Mouse (Mus musculus) 3T3-L1 (cell line): ENCODE measurements around the gene Palmd.

ENCODE experiments used
- DNase-seq: peaks from one replicate; pipeline ENCODE4 v3.0.0-alpha.2; 2015; ENCODE audit warnings: low read depth, low spot score

Gene Palmd

DNA sequence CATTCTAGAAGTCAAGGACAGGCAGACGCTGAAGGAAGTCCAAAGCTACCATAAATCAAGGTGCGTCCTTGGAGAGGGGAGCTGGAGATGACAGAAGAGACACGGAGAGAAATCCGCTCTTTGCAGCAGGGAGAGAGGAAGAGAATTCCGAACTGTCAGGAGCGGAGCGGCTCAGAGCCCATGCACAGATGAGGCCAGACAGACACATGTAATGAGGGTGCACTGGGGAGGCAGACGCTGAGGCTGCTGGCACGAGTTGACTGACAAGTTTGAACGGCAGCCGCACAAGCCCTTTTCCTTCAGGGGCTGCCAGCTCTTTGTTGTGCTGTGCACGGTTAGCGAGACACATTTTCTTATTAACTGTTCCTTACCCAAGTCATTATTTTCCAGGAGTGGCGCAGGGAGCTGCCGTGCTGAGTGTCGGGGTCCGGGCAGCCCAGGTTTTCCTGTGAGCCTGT lies at the start of gene Palmd:
Palmd (minus strand) TSS at position 448 of the 458 bp plus-strand sequence.
- DNase-seq: no peak

DNA sequence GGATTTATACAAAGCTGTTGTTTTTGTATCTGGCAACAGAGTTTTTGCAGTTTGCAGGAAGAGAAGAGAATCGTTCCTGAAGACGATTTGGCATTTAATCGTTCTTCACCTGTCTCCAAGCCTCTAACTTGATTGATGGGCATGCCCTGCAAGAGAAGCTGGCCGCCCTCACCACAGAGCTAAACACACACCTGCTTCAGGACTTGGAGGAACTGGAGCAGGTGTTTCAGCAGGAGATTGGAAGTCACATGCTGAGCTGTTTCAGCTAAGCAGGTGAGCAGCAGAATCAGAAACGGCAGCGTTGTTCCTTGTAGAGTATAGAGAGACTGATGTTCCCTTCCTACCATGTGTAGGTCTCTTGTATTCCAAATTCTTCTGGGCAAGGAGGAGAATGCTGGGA lies 41.4 kb upstream of the Palmd start:
- no peak for DNase-seq

DNA sequence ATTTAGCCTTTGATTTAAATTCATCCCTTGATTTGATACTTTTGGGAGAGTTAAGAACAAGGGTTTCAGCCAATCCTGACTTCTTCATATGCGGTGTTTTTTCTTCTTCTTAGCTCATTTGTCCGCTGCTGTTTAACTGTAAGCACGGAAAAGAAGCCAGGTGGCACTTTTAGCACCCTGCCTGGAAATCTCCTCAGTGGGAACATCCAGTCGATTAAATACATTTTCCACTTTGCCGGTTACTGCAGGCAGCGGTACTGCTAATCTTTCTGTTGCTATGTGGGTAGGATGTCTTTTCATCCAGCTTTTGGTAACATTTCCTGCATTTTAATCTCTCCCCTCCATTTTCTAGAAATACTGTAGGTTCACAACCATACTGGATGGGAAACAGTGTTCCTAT lies 38.6 kb upstream of the Palmd start:
- no peak for DNase-seq

DNA sequence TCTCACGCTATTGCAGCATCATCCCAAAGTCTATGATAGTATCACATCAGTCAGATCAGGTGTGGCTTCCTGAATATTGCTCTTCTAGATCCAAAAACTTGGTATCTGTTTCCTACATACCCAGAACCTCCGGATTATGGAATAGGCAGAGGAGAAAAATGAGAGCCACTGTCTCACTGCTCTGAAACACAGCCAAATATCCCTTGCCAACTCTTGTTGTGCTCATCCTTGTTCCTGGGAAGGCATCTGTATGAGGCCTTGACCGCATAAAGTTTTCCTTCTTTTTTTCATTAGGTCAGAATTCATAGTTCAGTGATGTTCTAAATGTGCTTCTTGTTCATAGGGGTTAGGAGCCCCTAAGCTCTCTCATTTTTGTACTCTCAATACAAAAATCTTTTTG lies 37.8 kb upstream of the Palmd start:
- DNase-seq: no peak

DNA sequence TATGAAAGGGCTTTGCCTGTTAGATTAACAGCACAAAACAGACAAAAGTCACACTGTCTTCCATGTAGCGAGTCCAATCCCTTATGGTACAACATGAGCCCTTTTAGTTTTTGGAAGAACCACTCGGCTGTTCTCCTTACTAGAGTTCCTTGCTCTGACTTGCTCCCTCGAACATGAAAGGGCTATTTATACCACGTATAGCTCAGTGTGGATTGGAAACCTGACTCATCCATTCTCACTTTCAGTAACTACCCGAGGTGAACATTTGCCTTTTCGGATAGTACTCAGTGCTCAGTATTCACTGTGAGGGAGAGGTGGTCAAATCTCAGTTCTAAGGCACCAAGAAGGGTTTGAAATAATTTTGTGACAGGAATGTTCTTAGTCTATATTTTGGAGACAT lies 34.6 kb upstream of the Palmd start:
- DNase-seq: no peak

- DNase-seq: no peak
Observed at GRCm38 (mm10) chr3:117001686-117002485, 33.1 kb upstream of the Palmd start.

DNA sequence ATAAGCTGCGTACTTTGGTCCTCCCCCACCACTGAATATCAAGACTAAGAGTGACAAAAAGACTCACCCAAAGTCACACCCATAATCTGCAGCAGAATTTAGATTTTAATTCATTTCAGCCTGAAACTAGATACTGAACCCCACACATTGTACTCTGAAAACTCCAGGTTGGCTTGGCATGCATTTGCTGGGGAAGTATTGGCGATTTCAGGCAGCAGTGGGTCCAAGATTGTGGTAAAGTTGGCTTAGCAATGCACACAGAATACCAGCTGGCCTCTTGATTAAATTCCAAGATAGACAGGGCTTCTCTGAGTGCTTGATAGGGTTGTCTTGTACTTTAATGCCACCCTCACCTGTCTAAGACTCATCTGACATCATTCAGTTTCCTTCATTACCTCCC lies 24.2 kb upstream of the Palmd start:
- no peak for DNase-seq

DNA sequence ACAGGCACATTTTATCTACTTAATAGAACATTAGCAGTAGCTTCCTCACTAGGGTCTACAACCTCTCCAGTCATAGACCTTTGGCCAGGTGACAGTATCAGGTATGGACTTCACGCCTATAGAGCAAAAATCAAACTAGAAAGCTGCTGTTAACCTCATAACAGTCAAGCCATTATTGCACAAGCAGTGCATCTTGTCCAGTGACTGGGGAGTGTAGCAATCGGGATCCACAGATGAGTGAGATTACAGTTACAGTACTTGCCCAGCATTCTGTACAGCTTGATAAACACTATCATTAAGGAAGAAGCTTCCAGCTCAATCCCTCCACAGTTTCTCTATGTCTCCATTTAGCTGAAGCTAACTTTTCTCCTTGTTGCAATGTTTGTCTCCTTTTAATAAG lies 22.4 kb upstream of the Palmd start:
- no peak for DNase-seq

DNA sequence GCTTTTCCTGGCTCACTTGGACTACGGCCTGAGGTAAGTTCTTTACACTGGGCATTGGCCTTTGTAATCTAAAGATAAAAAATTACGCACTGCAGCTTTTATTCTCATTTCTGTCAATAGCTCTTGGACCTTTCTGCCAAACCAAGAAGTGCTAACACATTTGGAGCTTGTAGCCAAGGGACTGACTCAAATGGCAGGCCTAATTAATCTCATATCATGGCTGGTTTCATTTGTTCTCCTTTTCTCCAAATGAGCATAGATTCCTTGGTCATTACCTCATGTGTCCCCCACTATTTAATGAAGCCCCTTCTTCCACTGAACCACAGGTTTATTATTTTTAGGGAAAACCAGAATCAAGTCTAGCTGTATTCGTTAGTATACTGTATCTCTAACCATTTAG lies 19.4 kb upstream of the Palmd start:
- no peak for DNase-seq

GRCm38 (mm10) chr3:116986451-116986850 lies 17.7 kb upstream of the Palmd start:
- DNase-seq: no peak

GRCm38 (mm10) chr3:116985741-116986140 lies 17.0 kb upstream of the Palmd start:
- no peak for DNase-seq

DNA sequence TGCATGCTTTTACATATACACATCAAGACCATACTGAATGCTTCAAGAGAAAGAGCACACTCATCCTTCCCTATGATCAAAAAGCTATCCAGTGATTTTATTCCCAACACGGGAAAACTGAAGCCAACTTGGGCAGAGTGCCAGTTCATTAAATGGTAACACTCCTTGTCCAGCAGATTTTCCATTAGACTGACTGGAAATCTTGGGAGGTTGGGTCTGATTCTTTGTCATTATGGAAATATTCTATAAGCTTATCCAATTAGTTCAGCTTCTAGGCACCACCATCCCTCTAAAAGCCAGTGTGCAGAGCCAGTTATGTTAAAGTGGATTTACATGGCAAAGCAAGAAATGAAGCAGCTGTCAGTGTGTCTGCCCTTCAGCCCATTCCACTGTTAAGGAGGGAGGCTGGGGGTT lies 16.3 kb upstream of the Palmd start:
- DNase-seq: no peak

GRCm38 (mm10) chr3:116981811-116982575 lies 13.2 kb upstream of the Palmd start:
- no peak for DNase-seq

DNA sequence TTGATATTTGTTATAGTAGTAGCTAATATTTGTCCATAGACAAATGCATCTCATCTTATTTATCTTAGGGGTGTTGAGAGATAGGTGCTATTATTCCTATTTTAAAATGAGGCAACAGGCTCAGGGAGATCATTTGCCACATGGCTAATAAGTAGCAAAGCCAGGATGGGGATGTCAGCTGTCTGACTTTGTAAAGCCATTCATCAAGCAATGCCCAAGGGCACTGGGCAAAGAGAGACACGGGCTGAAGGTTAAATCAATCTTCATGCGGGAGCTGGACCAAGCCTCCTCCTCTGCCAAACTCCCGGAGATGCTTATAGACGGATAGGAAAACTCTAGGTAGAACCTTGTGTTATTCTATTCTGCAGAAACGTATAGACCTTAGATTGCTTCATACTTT lies 999 bp upstream of the Palmd start:
- DNase-seq: no peak

DNA sequence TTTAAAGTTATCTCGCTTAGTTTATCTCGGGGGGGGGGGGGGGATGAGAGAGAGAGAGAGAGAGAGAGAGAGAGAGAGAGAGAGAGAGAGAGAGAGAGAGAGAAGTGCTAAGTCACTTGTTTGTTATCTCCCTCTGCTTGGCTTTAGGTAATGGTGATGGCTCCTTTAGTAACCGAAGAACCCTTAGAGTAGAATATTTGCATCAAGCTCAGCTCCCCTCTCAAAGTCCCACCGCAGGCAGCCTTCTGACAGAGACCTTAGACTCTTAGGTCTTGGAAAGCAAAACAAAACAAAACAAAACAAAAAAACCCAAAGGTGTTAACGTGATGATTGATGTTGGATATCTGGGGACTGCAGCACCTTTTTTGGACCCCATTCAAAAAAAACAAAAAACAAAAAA lies 216 bp upstream of the Palmd start:
- DNase-seq: no peak

DNA sequence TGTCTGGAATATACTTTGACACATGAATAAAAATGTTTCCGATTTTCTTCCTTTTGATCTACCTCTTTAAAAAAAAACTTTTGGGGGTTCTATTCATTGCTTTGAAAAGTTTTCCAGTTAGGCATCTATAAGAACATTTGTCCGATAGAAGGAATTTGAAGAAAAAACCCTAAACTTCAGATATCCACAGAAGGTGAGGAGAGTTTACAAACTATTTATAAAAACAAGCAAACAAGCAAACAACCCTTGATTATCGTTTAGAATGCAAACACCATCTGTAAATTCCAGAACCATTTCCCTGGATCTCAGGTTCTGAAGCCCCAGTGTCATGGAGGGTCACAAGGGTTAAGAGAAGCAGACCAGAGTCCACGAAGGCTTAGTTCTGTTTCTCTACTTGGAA lies 820 bp downstream of the Palmd start, which contains the start of gene 4930455H04Rik:
4930455H04Rik (plus strand) TSS at position 301 of the 400 bp plus-strand sequence.
- DNase-seq: no peak

GRCm38 (mm10) chr3:116967436-116967835 lies 1.4 kb downstream of the Palmd start:
- no peak for DNase-seq

DNA sequence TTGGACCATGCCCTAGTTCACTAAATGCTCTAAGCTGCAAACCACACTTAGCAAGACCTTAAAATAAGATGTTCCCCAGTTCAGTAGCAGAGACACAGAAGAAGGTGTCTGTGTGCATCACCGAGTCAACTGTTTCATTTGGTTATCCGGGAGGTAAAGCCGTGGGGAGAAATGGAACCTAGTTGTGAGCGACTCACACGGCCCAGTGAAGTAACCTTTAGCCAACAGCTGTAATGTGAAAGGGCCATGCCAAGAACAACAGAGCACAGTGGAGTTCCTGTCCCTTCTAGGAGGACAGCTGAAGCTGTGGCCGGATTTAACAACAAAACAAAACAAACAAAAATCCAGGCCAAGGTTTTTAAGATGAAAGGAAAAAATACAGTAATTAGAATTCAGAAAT lies 2.0 kb downstream of the Palmd start:
- peak; percentile 84 for DNase-seq

GRCm38 (mm10) chr3:116966225-116966624 lies 2.6 kb downstream of the Palmd start:
- DNase-seq: peak; percentile 80

- DNase-seq: no peak
Observed at GRCm38 (mm10) chr3:116964426-116964825, 4.4 kb downstream of the Palmd start.

DNA sequence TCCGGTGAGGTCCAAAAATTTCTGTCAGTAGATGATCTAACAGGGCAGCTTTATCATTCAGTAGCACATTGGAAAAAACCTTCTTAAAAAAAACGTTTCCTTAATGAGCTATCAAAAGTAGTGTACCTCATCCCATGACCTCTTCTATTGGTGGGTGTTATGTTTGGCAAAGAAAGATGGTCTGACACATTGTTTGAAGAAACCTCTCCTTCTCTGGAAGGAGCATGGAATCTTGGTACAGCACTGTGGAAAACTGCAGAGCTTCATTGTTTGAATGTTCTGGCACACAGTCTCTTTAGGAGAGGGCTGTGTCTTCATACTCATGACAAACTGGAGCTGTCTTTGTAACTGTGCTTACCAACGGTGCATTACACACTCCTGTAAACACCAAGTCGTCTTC lies 5.6 kb downstream of the Palmd start:
- peak; percentile 36 for DNase-seq

- no peak for DNase-seq
Observed at GRCm38 (mm10) chr3:116961354-116962142, 7.2 kb downstream of the Palmd start.
